ENCODE assay signal across 10 mouse cellular contexts in the genomic region with DNA sequence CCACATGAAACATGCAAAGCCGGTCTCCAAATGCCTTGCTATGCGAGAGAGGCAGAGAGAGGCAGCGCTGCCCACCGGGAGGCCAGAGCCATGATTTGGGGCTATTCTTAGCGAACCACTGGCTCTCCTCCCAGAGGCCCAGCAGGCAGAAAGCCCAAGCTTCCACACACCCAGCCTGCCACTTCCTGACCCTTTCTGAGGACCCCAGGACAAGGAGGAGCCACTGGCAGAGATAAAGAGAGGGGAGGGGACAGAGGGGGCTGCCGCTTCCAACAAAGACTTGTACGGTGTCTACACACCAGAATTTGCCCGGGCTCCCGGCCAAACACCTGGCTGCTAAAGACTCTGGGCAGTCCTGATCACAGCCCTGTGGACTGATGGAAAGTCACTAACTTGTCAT. TPM values are rescaled to one million over a fixed set of nuclear protein-coding genes. Genes with fewer than 3 reads are reported as not detected.
DNase-seq lines count a peak whose midpoint lies in the region; ATAC-seq and TF ChIP-seq lines count a peak whose summit lies in the region.
"Had no signal": no experiment of that assay in that cellular context is flagged by ENCODE, and none has a peak within 500 bp of the region (broad histone marks: within the 10 kb centered on the region; RNA-seq: fewer than 3 reads in every experiment).

No protein-coding gene starts in this region.

- no peaks in the 10 kb centered on the region for H3K9me3 ChIP-seq in forebrain, embryonic 14.5 days (replicated peaks; ENCODE audit: control insufficient read depth, low read length)
- no peaks in the 10 kb centered on the region for H3K9me3 ChIP-seq in hindbrain, embryonic 14.5 days (ENCODE audit: control insufficient read depth, low read length)
- no peaks in the 10 kb centered on the region for H3K9me3 ChIP-seq in stomach, embryonic 16.5 days (replicated peaks; ENCODE audit: control insufficient read depth, low read length)
- H3K9me3 ChIP-seq: G1E had no signal

- TF ChIP-seq CTCF in lung, adult 2 months (IDR thresholded peaks at IDR 0.05; ENCODE audit: insufficient read depth, low read length), result no peak

- TF ChIP-seq POLR2A in lung, adult 2 months (IDR thresholded peaks at IDR 0.05; ENCODE audit: borderline replicate concordance, extremely low read depth, low read depth, low read length), result no peak

- intact Hi-C loops in left cerebral cortex, postnatal 25 days (cut with DNase I), result no loop called here

- peaks cover 16% of the 10 kb centered on the region for H3K4me1 ChIP-seq in forebrain, embryonic 14.5 days (ENCODE audit: control insufficient read depth, insufficient read depth, low read length)
- peaks cover 37% of the 10 kb centered on the region for H3K4me1 ChIP-seq in hindbrain, embryonic 14.5 days (replicated peaks; ENCODE audit: control insufficient read depth, insufficient read depth, low read length)
- peaks cover 32% of the 10 kb centered on the region for H3K4me1 ChIP-seq in lung, adult 2 months (ENCODE audit: control insufficient read depth, insufficient read depth, low read length)
- peaks cover 27% of the 10 kb centered on the region for H3K4me1 ChIP-seq in stomach, embryonic 16.5 days (ENCODE audit: control insufficient read depth, insufficient read depth, low read length)

- no peaks in the 10 kb centered on the region for H3K27me3 ChIP-seq in forebrain, embryonic 14.5 days (replicated peaks; ENCODE audit: control insufficient read depth, insufficient read depth, low read length)
- no peaks in the 10 kb centered on the region for H3K27me3 ChIP-seq in hindbrain, embryonic 14.5 days (ENCODE audit: control insufficient read depth, insufficient read depth, low read length)
- no peaks in the 10 kb centered on the region for H3K27me3 ChIP-seq in stomach, embryonic 16.5 days (ENCODE audit: control insufficient read depth, insufficient read depth, low read length)

- H3K27ac ChIP-seq in forebrain, embryonic 14.5 days (ENCODE audit: low read depth, low read length), result no peak overlapping the region
- 0 out of 2 replicates have a peak overlapping the region, but pooled peaks have one; percentile 9 for H3K27ac ChIP-seq in hindbrain, embryonic 14.5 days
- H3K27ac ChIP-seq in stomach, embryonic 16.5 days (ENCODE audit: low read length), result peak overlapping the region; percentile 21

- no peak for ATAC-seq in forebrain, embryonic 14.5 days
- no peak for ATAC-seq in hindbrain, embryonic 14.5 days (ENCODE audit: low FRiP score)
- ATAC-seq in stomach, embryonic 16.5 days (ENCODE audit: insufficient read depth, low FRiP score), result 0 out of 2 replicates have a peak, but pooled peaks have one; percentile 1

- no peaks in the 10 kb centered on the region for H3K36me3 ChIP-seq in forebrain, embryonic 14.5 days (ENCODE audit: control insufficient read depth, insufficient read depth, low read length)
- H3K36me3 ChIP-seq in hindbrain, embryonic 14.5 days (replicated peaks; ENCODE audit: control insufficient read depth, insufficient read depth), result no peaks in the 10 kb centered on the region
- no peaks in the 10 kb centered on the region for H3K36me3 ChIP-seq in stomach, embryonic 16.5 days (ENCODE audit: control insufficient read depth, insufficient read depth, low read length)
- H3K36me3 ChIP-seq: G1E had no signal

- no peak overlapping the region for H3K9ac ChIP-seq in forebrain, embryonic 14.5 days (ENCODE audit: low read length)
- peak overlapping the region; percentile 24 for H3K9ac ChIP-seq in hindbrain, embryonic 14.5 days
- peak overlapping the region; percentile 28; the same call in 1 of the 2 replicates for H3K9ac ChIP-seq in stomach, embryonic 16.5 days (ENCODE audit: low read length)

- 9% methylated on average over 9 of the region's 9 CpGs for WGBS in forebrain, embryonic 14.5 days
- 3% methylated on average over 9 of the region's 9 CpGs for WGBS in hindbrain, embryonic 14.5 days
- 24% methylated on average over 9 of the region's 9 CpGs for WGBS in lung, adult 2 months
- 18% methylated on average over 9 of the region's 9 CpGs for WGBS in stomach, embryonic 16.5 days

- no peak overlapping the region for H3K4me3 ChIP-seq in forebrain, embryonic 14.5 days (ENCODE audit: low read depth, low read length)
- peak overlapping the region; percentile 60; the same call in 1 of the 2 replicates for H3K4me3 ChIP-seq in hindbrain, embryonic 14.5 days (replicated peaks; ENCODE audit: low read length)
- peak overlapping the region; percentile 49 for H3K4me3 ChIP-seq in lung, adult 2 months (replicated peaks; ENCODE audit: extremely low read depth, low read depth, low read length)
- no peak overlapping the region for H3K4me3 ChIP-seq in stomach, embryonic 16.5 days (replicated peaks; ENCODE audit: low read length)

- peak; percentile 18 for DNase-seq in kidney, adult 18-20 months
- DNase-seq in kidney, adult 11 months, result no peak
- peak; percentile 20 for DNase-seq in forebrain, embryonic 14.5 days (ENCODE audit: low spot score)
- DNase-seq in hindbrain, embryonic 14.5 days (ENCODE audit: low spot score), result no peak
- no peak for DNase-seq in lung, adult 2 months
- DNase-seq in left cerebral cortex, postnatal 25 days (ENCODE audit: low spot score in 2 of 2), result no peak
- DNase-seq in layer of hippocampus, postnatal 36 days, result no peak

- H3K4me2 ChIP-seq in forebrain, embryonic 14.5 days (ENCODE audit: low read length), result peak overlapping the region; percentile 0; the same call in 1 of the 2 replicates
- H3K4me2 ChIP-seq in hindbrain, embryonic 14.5 days (replicated peaks), result peak overlapping the region; percentile 76
- peak overlapping the region; percentile 80 for H3K4me2 ChIP-seq in stomach, embryonic 16.5 days (ENCODE audit: low read depth, low read length)

RNA-seq across cellular contexts. Expression of gene Pald1, which starts 3.1 kb away (rescaled TPM):
- polyA plus RNA-seq in forebrain, embryonic 14.5 days (2014; fragmentation: Nextera tagmentation; extraction: Ambion mirVana), result 10.0 and 15.6 TPM in 2 replicates
- polyA plus RNA-seq in hindbrain, embryonic 14.5 days (2014; fragmentation: Nextera tagmentation; extraction: Ambion mirVana), result 24.5 and 26.7 TPM in 2 replicates
- 69.1 and 76.2 TPM in 2 replicates for polyA plus RNA-seq in lung, adult 2 months (2012; rRNA removed)
- 17.0 and 18.1 TPM in 2 replicates for polyA plus RNA-seq in stomach, embryonic 16.5 days (2015; fragmentation: Nextera tagmentation; extraction: Ambion mirVana)
- 10 to 100 TPM in 1 of 2 experiments, 1 to 10 TPM in 1; 9.0 to 10.2 TPM for total RNA-seq in left cerebral cortex, postnatal 25 days (2021)
- total RNA-seq in layer of hippocampus, postnatal 36 days (2021), result 10 to 100 TPM; 14.3 to 15.4 TPM
- total RNA-seq: G1E had no signal

RNA-seq across cellular contexts. Expression of gene Nodal, which starts 37.6 kb away (rescaled TPM):
- polyA plus RNA-seq in forebrain, embryonic 14.5 days (2014; fragmentation: Nextera tagmentation; extraction: Ambion mirVana), result 0.14 TPM in 1 of 2 replicates, not detected in the other
- polyA plus RNA-seq in hindbrain, embryonic 14.5 days (2014; fragmentation: Nextera tagmentation; extraction: Ambion mirVana), result 0.13 and 0.29 TPM in 2 replicates
- polyA plus RNA-seq in lung, adult 2 months (2012; rRNA removed), result 0.15 and 0.24 TPM in 2 replicates
- 0.21 and 0.31 TPM in 2 replicates for polyA plus RNA-seq in stomach, embryonic 16.5 days (2015; fragmentation: Nextera tagmentation; extraction: Ambion mirVana)
- under 1 TPM; 0.21 to 0.28 TPM for total RNA-seq in left cerebral cortex, postnatal 25 days (2021)
- under 1 TPM in 1 of 2 experiments, not detected in 1; 0.22 TPM for total RNA-seq in layer of hippocampus, postnatal 36 days (2021)
- total RNA-seq: G1E had no signal
- polyA plus RNA-seq: G1E; small intestine, adult 2 months had no signal

Comparison
In these comparisons a context has a peak if more than half of its experiments do, and no peak if none do; other contexts are left out.
1. DNase-seq: peak in kidney, adult 18-20 months (single experiment) and forebrain, embryonic 14.5 days (single experiment); none in kidney, adult 11 months (single experiment), hindbrain, embryonic 14.5 days (single experiment), lung, adult 2 months (single experiment), left cerebral cortex, postnatal 25 days (0 of 2) and layer of hippocampus, postnatal 36 days (0 of 2).
2. H3K4me2 ChIP-seq: peak in every context shown above with its lines; median percentile 80 in stomach, embryonic 16.5 days; 76 in hindbrain, embryonic 14.5 days; 0 in forebrain, embryonic 14.5 days.
3. H3K4me3 ChIP-seq: peak in hindbrain, embryonic 14.5 days (single experiment) and lung, adult 2 months (single experiment); none in forebrain, embryonic 14.5 days (single experiment) and stomach, embryonic 16.5 days (single experiment).